Mouse (Mus musculus) adrenal gland, postnatal 25 days (tissue): ENCODE measurements around the gene Vps4b. TPM values are rescaled to one million over a fixed set of nuclear protein-coding genes. Genes with fewer than 3 reads are reported as not detected.
A peak's percentile ranks its signal among the peaks of the same experiment; 100 is the strongest.
"Not testable (repeated sequence)": the region's sequence is repeated elsewhere in the genome, so short reads cannot be mapped to it uniquely, and the experiment has no call there.

Experiments
- DNase-seq: peaks from one replicate; pipeline ENCODE4 v3.0.0; 2021; ENCODE audit warnings: mixed read lengths
- total RNA-seq: library from RNA; stranded (reverse); gene quantifications from 2 replicates; pipeline ENCODE4 v1.2.3, GENCODE M21; 2021

The Vps4b gene
- total RNA-seq, 1 experiment from 2014 or later: 110 TPM

- DNase-seq: no peak
Observed at GRCm38 (mm10) chr1:106752013-106752412, 44.5 kb downstream of the Vps4b start.

- DNase-seq: no peak
Observed at GRCm38 (mm10) chr1:106750656-106751055, 45.9 kb downstream of the Vps4b start.

GRCm38 (mm10) chr1:106748555-106749315 is 47.8 kb downstream of the Vps4b start:
- no peak for DNase-seq

GRCm38 (mm10) chr1:106742980-106743379 is 53.5 kb downstream of the Vps4b start:
- no peak for DNase-seq

- peak; percentile 5 for DNase-seq
Observed at GRCm38 (mm10) chr1:106740735-106741134, 55.8 kb downstream of the Vps4b start.

GRCm38 (mm10) chr1:106739810-106740209 is 56.7 kb downstream of the Vps4b start:
- DNase-seq: no peak

GRCm38 (mm10) chr1:106738092-106738491 is 58.4 kb downstream of the Vps4b start:
- DNase-seq: no peak

GRCm38 (mm10) chr1:106736211-106736610 is 60.3 kb downstream of the Vps4b start:
- no peak for DNase-seq

GRCm38 (mm10) chr1:106735586-106735985 is 60.9 kb downstream of the Vps4b start:
- DNase-seq: peak; percentile 16

- no peak for DNase-seq
Observed at GRCm38 (mm10) chr1:106722061-106722460, 74.5 kb downstream of the Vps4b start.

GRCm38 (mm10) chr1:106717736-106718135 is 78.8 kb downstream of the Vps4b start:
- not testable (repeated sequence) for DNase-seq

- DNase-seq: peak; percentile 72
Observed at GRCm38 (mm10) chr1:106717071-106717601, 79.4 kb downstream of the Vps4b start.

GRCm38 (mm10) chr1:106716141-106716540 is 80.4 kb downstream of the Vps4b start:
- DNase-seq: no peak

- DNase-seq: no peak
Observed at GRCm38 (mm10) chr1:106715111-106716083, 81.1 kb downstream of the Vps4b start.

- DNase-seq: no peak
Observed at GRCm38 (mm10) chr1:106714530-106714981, 82.0 kb downstream of the Vps4b start.

Other genes starting within 250 kb of the Vps4b start
- 5.4 and 5.7 TPM in 2 replicates for gene Bcl2, start 82.5 kb downstream of the Vps4b start, total RNA-seq
- gene Kdsr, start 37.0 kb downstream of the Vps4b start, total RNA-seq: 31.1 and 52.3 TPM in 2 replicates
- not detected in 2 replicates for gene Serpinb5, start 64.4 kb upstream of the Vps4b start, total RNA-seq
- not detected in 2 replicates for gene Serpinb12, start 137.7 kb upstream of the Vps4b start, total RNA-seq
- gene Serpinb13, start 184.3 kb upstream of the Vps4b start, total RNA-seq: not detected in 2 replicates